Mouse (Mus musculus) E14TG2a.4 (cell line): ENCODE data around the gene Gm13769.

Source experiments
- CTCF ChIP-seq: conservative IDR thresholded peaks from 2 replicates; pipeline ENCODE4 v1.5.1; 2014; ENCODE audit warnings: low read length
- NANOG ChIP-seq: IDR thresholded peaks from 2 replicates; pipeline ENCODE4 v1.6.1; 2014; ENCODE audit warnings: borderline replicate concordance, low read length, mixed read lengths
- POU5F1 ChIP-seq: IDR thresholded peaks from 2 replicates; pipeline ENCODE4 v1.6.1; 2014; ENCODE audit warnings: low read length, borderline replicate concordance

- no peak for TF ChIP-seq CTCF
- TF ChIP-seq NANOG = no peak
- no peak for TF ChIP-seq POU5F1
These were observed 29.3 kb upstream of the Gm13769 start, which contains the start of gene Olfr1272 for GRCm38 (mm10) chr2:90292741-90293140.
